Mouse (Mus musculus) small intestine, adult 2 months (tissue): ENCODE results near the gene Eif2b5.

ENCODE experiments used
- CTCF ChIP-seq: fragments of 200-500 bp; IDR thresholded peaks from 2 replicates; pipeline ENCODE4 v1.5.1; 2012; ENCODE audit warnings: low read depth, mild to moderate bottlenecking, control low read depth, inconsistent platforms, low read length, moderate library complexity, mixed read lengths; ENCODE audit not compliant: insufficient replicate concordance, insufficient read length; ENCODE audit errors: extremely low read depth
- POLR2A ChIP-seq: fragments of 200-500 bp; IDR thresholded peaks from 2 replicates; pipeline ENCODE4 v1.6.1; 2012; ENCODE audit warnings: low read depth, mild to moderate bottlenecking, control low read depth, inconsistent platforms, low read length, moderate library complexity

DNA sequence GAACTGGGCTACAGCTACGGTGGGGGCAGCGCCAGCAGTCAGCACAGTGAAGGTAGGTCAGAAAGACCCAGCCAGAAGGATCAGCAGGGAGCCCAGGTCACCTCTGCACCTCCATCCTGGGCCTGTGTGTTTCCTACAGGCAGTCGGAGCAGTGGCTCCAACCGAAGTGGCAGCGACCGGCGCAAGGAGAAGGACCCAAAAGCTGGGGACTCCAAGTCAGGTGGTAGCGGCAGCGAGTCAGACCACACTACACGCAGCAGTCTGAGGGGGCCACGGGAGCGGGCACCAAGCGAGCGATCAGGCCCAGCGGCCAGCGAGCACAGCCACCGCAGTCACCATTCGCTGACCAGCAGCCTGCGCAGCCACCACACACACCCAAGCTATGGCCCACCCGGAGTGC lies 32.3 kb downstream of the Eif2b5 start:
- TF ChIP-seq CTCF (no peak), POLR2A (no peak)
